Mouse (Mus musculus): Measurements from ENCODE around the gene Fez2. TPM values are rescaled to one million over a fixed set of nuclear protein-coding genes. Genes with fewer than 3 reads are reported as not detected.

Fez2 gene
- 27.7 TPM for polyA plus RNA-seq (2017; shearing (Covaris generic))

DNA sequence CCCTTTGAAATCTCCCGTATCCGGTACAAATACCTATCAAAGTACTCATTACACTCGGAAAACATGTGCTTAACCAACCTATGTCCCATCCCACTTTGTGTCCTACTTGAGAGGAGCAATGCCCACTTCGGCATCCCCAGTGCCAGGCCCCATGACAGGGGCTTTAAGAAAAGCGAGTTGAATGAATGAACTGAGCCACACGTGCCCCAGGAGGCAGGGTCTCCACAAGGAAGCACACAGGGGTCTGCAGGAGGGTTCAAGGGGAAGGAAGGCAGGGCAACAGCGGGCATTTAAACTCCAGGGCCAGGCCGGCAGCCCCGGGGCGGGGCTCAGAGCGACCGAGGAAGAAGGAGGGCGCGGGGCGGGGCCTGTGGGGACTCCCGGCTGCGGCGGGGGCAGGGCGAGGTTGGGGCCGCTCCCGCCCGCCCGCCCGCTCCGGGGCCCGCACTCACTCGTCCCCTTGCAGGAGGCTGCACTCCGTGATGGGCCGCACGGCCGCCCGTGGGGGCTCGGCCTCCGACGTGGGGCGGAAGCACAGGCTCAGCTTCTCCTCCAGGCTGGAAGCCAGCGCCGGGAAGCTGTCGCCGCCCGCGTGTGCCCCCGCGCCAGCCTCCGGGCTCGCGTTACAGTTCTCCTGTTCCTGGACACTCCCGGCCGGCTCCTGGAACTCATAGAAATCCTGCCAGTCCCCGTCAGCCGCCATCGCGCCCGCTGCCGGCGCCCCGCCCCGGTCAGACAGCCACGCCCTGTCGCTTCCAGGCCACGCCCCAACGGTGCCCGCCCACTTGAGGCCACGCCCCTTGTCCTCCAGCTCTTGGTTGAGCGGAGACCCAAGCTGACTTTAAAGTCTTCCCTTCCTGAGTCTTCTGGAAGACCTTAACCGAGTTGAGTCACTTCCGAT is at the start of gene Fez2:
Gene Fez2 (minus strand): TSS at position 772 of the 901 bp plus-strand sequence.

Other genes with a start within 250 kb of the Fez2 start
- gene Crim1, start 217.9 kb downstream of the Fez2 start, polyA plus RNA-seq (2017; shearing (Covaris generic)), result 33.8 TPM
- gene Vit, start 89.9 kb upstream of the Fez2 start, polyA plus RNA-seq (2017; shearing (Covaris generic)), result 0.20 TPM